Mouse (Mus musculus): ENCODE measurements around the gene Hk1. TPM values are rescaled to one million over a fixed set of nuclear protein-coding genes. Genes with fewer than 3 reads are reported as not detected.

The Hk1 gene
- polyA plus RNA-seq, 1 experiment from 2014 or later, result 135 TPM

- H3K27me3 ChIP-seq (replicated peaks), result no peaks in the 10 kb centered on the region
- H3K36me3 ChIP-seq (replicated peaks), result peaks cover 33% of the 10 kb centered on the region
- H3K4me3 ChIP-seq, result no peak overlapping the region
- H3K4me2 ChIP-seq, result no peak overlapping the region
- H3K27ac ChIP-seq, result no peak overlapping the region
- H3K9me3 ChIP-seq, result no peaks in the 10 kb centered on the region
- H3K9ac ChIP-seq, result no peak overlapping the region
- no peaks in the 10 kb centered on the region for H3K4me1 ChIP-seq
- 67% methylated on average over 3 of the region's 3 CpGs for whole genome bisulfite sequencing
- ATAC-seq (replicated peaks), result no peak
These were observed 100.6 kb downstream of the Hk1 start for GRCm38 (mm10) chr10:62279066-62279465.

- Histone ChIP-seq H3K4me3 (no peak overlapping the region), H3K4me2 (no peak overlapping the region), H3K4me1 (no peaks in the 10 kb centered on the region), H3K9ac (no peak overlapping the region), H3K36me3 (replicated peaks) (peaks cover 27% of the 10 kb centered on the region), H3K9me3 (no peaks in the 10 kb centered on the region), H3K27me3 (replicated peaks) (no peaks in the 10 kb centered on the region), H3K27ac (no peak overlapping the region)
- WGBS, result 95% methylated on average over 18 of the region's 19 CpGs
- no peak for ATAC-seq (replicated peaks)
These were observed 102.0 kb downstream of the Hk1 start for GRCm38 (mm10) chr10:62277499-62278293.

GRCm38 (mm10) chr10:62275235-62275634, 104.5 kb downstream of the Hk1 start:
- 51% methylated on average over 4 of the region's 4 CpGs for WGBS
- H3K36me3 ChIP-seq (replicated peaks), result peaks cover 33% of the 10 kb centered on the region

DNA sequence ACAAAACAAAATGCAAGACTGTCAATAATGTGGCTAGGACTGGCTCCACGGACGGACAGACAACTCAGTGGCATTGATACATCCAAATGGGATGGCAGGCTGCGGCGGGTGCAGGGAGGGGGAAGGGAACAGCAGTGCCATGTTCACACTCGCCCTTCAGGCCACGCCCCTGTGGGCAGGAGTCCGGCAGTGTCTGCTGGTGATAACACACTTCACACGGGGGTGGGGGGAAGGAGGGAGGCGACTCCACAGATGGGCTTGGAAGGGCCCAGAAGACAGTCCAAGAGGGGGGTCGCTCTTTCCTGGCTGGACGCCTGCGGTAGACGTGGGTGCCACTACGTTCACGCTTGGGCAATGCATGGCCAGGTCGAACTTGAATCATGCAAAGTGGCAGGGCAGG, 110.4 kb downstream of the Hk1 start:
- no peak overlapping the region for H3K4me3 ChIP-seq
- peaks cover 28% of the 10 kb centered on the region; the same call in 1 of the 2 replicates for H3K36me3 ChIP-seq (replicated peaks)
- H3K27ac ChIP-seq, result no peak overlapping the region
- H3K9me3 ChIP-seq, result no peaks in the 10 kb centered on the region
- H3K4me2 ChIP-seq, result no peak overlapping the region
- H3K4me1 ChIP-seq, result no peaks in the 10 kb centered on the region
- no peak overlapping the region for H3K9ac ChIP-seq
- WGBS, result 85% methylated on average over 15 of the region's 16 CpGs
- no peak for ATAC-seq (replicated peaks)
- H3K27me3 ChIP-seq (replicated peaks), result no peaks in the 10 kb centered on the region

More at GRCm38 (mm10) chr10:62275235-62275634, 104.5 kb downstream of the Hk1 start:
- no peak for ATAC-seq (replicated peaks)
- H3K9ac ChIP-seq, result no peak overlapping the region
- no peaks in the 10 kb centered on the region for H3K4me1 ChIP-seq
- H3K4me3 ChIP-seq, result no peak overlapping the region
- no peaks in the 10 kb centered on the region for H3K9me3 ChIP-seq
- no peak overlapping the region for H3K4me2 ChIP-seq
- H3K27me3 ChIP-seq (replicated peaks), result no peaks in the 10 kb centered on the region
- no peak overlapping the region for H3K27ac ChIP-seq

DNA sequence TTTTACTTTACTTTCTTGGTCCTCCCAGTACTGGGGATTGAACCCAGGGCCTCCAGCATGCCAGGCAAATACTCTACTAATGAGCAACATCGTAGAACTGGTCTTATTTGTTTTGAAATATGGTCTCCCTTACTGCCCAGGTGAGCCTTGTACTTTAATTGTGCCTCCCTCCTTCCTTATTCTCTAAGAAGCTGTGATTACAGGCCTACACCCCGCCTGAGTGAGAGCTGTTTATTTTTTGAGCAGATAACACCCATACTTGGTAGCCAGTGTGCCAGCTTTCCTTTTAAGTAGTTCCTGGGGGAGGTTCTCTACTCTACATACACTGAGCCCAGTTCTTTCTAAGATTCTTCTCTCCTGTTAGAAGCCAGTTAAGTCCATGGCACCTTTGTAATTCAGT, 115.4 kb downstream of the Hk1 start:
- Histone ChIP-seq H3K36me3 (replicated peaks) (0 out of 2 replicates have a peak, but pooled peaks cover 1% of the 10 kb centered on the region), H3K4me1 (no peaks in the 10 kb centered on the region), H3K27ac (no peak overlapping the region), H3K4me2 (no peak overlapping the region), H3K4me3 (no peak overlapping the region), H3K27me3 (replicated peaks) (no peaks in the 10 kb centered on the region), H3K9me3 (no peaks in the 10 kb centered on the region), H3K9ac (no peak overlapping the region)
- 79% methylated on average over 2 of the region's 2 CpGs for WGBS
- no peak for ATAC-seq (replicated peaks)

GRCm38 (mm10) chr10:62261115-62261886, 118.4 kb downstream of the Hk1 start:
- peak; percentile 69; the same call in 1 of the 2 replicates for ATAC-seq (replicated peaks)
- H3K36me3 ChIP-seq (replicated peaks), result no peaks in the 10 kb centered on the region
- H3K9ac ChIP-seq, result no peak overlapping the region
- H3K4me3 ChIP-seq, result no peak overlapping the region
- H3K27ac ChIP-seq, result no peak overlapping the region
- H3K4me1 ChIP-seq, result no peaks in the 10 kb centered on the region
- WGBS, result 17% methylated on average over 18 of the region's 18 CpGs
- H3K4me2 ChIP-seq, result no peak overlapping the region
- no peaks in the 10 kb centered on the region for H3K9me3 ChIP-seq
- no peaks in the 10 kb centered on the region for H3K27me3 ChIP-seq (replicated peaks)

- no peaks in the 10 kb centered on the region for H3K36me3 ChIP-seq (replicated peaks)
- no peaks in the 10 kb centered on the region for H3K9me3 ChIP-seq
- no peak overlapping the region for H3K4me3 ChIP-seq
- no peak overlapping the region for H3K27ac ChIP-seq
- no peaks in the 10 kb centered on the region for H3K4me1 ChIP-seq
- no peak overlapping the region for H3K4me2 ChIP-seq
- H3K9ac ChIP-seq, result no peak overlapping the region
- WGBS, result 90% methylated on average over 5 of the region's 5 CpGs
- no peaks in the 10 kb centered on the region for H3K27me3 ChIP-seq (replicated peaks)
- ATAC-seq (replicated peaks), result no peak
These were observed 121.4 kb downstream of the Hk1 start for GRCm38 (mm10) chr10:62258298-62258697.

GRCm38 (mm10) chr10:62252496-62253235, 127.0 kb downstream of the Hk1 start:
- ATAC-seq (replicated peaks), result no peak
- Histone ChIP-seq H3K27me3 (replicated peaks) (no peaks in the 10 kb centered on the region), H3K9me3 (no peaks in the 10 kb centered on the region), H3K4me3 (no peak overlapping the region), H3K4me1 (no peaks in the 10 kb centered on the region), H3K4me2 (no peak overlapping the region), H3K36me3 (replicated peaks) (no peaks in the 10 kb centered on the region), H3K9ac (no peak overlapping the region), H3K27ac (no peak overlapping the region)
- WGBS, result 89% methylated on average over 27 of the region's 27 CpGs

DNA sequence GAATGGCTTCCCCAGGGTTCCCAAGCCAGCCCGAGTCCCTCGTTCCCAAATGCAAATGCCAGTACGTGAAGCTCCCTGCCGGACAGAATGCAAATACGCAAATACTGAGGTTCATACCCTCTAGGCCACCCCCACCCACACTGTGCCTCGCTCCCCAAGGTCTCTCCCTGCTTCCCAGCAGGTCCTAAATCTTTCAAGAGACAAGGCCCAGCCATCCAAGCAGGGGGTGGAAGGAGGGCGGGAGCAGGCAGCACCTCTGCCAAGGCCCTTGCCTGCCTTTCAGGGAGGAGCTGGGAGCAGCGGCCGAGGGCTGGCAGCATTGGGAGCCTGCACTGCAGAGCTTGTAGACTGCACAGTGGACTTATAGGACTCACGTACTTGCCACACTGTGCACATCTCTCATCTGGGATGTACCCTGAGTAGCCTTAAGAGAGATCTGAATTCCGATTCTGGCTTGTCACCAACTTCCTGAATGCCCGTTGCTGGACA, 127.7 kb downstream of the Hk1 start, which contains the start of gene Tacr2:
Gene Tacr2, plus strand, starts transcription at position 439 of the 489 bp plus-strand sequence.
- 47% methylated on average over 12 of the region's 12 CpGs for WGBS
- Histone ChIP-seq H3K4me2 (no peak within 1 kb of the TSS), H3K36me3 (replicated peaks) (no peaks in the 10 kb centered on the region), H3K9me3 (no peaks in the 10 kb centered on the region), H3K27me3 (replicated peaks) (no peaks in the 10 kb centered on the region), H3K9ac (no peak within 1 kb of the TSS), H3K4me1 (no peaks in the 10 kb centered on the region), H3K27ac (no peak within 1 kb of the TSS), H3K4me3 (no peak within 1 kb of the TSS)
- no peak for ATAC-seq (replicated peaks)

- Histone ChIP-seq H3K4me2 (no peak overlapping the region), H3K4me1 (no peaks in the 10 kb centered on the region), H3K9me3 (no peaks in the 10 kb centered on the region), H3K27me3 (replicated peaks) (no peaks in the 10 kb centered on the region), H3K9ac (no peak overlapping the region), H3K27ac (no peak overlapping the region), H3K4me3 (no peak overlapping the region), H3K36me3 (replicated peaks) (no peaks in the 10 kb centered on the region)
- peak; percentile 56; the same call in 1 of the 2 replicates for ATAC-seq (replicated peaks)
- WGBS, result 56% methylated on average over 8 of the region's 8 CpGs
These were observed 131.9 kb downstream of the Hk1 start for GRCm38 (mm10) chr10:62247815-62248214.

DNA sequence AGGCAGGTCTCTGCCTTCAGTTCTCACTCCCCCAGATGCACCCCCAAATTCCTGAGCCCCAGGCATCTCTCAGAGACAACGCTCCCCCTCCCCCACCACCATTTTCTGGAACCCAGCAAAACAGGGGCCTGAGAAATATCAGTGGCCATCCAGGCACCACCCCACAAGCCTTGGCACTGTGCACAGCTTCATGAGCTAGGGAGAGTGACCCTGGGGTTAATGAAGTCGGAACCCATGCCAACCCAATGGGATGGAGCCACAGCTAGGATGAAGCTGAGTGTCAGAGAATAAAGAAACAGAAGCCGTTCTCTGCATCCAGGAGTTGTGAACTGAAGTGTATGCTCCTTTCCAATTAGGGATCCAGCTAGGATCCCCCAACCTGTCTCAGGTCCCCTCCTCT, 132.6 kb downstream of the Hk1 start:
- no peak for ATAC-seq (replicated peaks)
- H3K27me3 ChIP-seq (replicated peaks), result no peaks in the 10 kb centered on the region
- H3K36me3 ChIP-seq (replicated peaks), result no peaks in the 10 kb centered on the region
- H3K4me3 ChIP-seq, result no peak overlapping the region
- no peaks in the 10 kb centered on the region for H3K9me3 ChIP-seq
- H3K27ac ChIP-seq, result no peak overlapping the region
- no peaks in the 10 kb centered on the region for H3K4me1 ChIP-seq
- no peak overlapping the region for H3K4me2 ChIP-seq
- H3K9ac ChIP-seq, result no peak overlapping the region
- 64% methylated on average over 3 of the region's 3 CpGs for WGBS

GRCm38 (mm10) chr10:62244067-62244466, 135.6 kb downstream of the Hk1 start:
- Histone ChIP-seq H3K27ac (no peak overlapping the region), H3K4me2 (no peak overlapping the region), H3K4me1 (no peaks in the 10 kb centered on the region), H3K9me3 (no peaks in the 10 kb centered on the region), H3K4me3 (no peak overlapping the region), H3K27me3 (replicated peaks) (no peaks in the 10 kb centered on the region), H3K9ac (no peak overlapping the region), H3K36me3 (replicated peaks) (no peaks in the 10 kb centered on the region)
- WGBS, result 94% methylated on average over 9 of the region's 9 CpGs
- ATAC-seq (replicated peaks), result no peak
